Mouse (Mus musculus): ENCODE measurements around the gene Suv39h2. TPM values are rescaled to one million over a fixed set of nuclear protein-coding genes. Genes with fewer than 3 reads are reported as not detected.

Suv39h2 gene
- polyA plus RNA-seq, 1 experiment from 2014 or later: 3.1 TPM

DNA sequence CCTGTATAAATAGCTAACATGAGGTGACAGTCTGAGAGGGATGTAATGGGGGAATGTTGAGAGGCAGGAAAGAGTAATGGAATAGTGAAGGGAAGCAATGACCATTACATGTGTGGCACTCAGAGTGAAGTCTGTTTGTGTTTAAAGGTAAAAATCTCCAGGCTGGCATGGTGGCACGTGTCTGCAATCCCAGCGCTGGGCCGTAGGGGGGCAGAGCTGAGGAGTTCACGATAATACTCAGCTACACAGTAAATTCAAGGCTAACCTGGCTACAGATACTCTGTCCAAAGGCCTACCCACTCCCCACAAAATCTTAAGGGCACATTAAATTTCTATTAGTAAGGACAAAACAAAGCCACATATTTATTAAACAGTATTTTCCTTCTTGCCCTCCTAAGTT, 18.2 kb downstream of the Suv39h2 start:
- WGBS: 78% methylated on average over 4 of the region's 4 CpGs
- Histone ChIP-seq H3K27me3 (replicated peaks; ENCODE audit: control insufficient read depth, insufficient read depth, low read length) (no peaks in the 10 kb centered on the region), H3K9me3 (ENCODE audit: control insufficient read depth) (no peaks in the 10 kb centered on the region), H3K4me2 (replicated peaks; ENCODE audit: low read depth) (no peak overlapping the region), H3K36me3 (ENCODE audit: control insufficient read depth, insufficient read depth) (peaks cover 26% of the 10 kb centered on the region), H3K9ac (ENCODE audit: low read depth, low read length) (no peak overlapping the region), H3K27ac (ENCODE audit: low read depth, low read length) (no peak overlapping the region), H3K4me3 (ENCODE audit: low read depth, low read length) (no peak overlapping the region), H3K4me1 (replicated peaks; ENCODE audit: control insufficient read depth, insufficient read depth, low read length) (no peaks in the 10 kb centered on the region)
- TF ChIP-seq CTCF (IDR thresholded peaks at IDR 0.05; ENCODE audit: low read depth): no peak; the same call in 1 of the 2 replicates
- ATAC-seq: no peak

DNA sequence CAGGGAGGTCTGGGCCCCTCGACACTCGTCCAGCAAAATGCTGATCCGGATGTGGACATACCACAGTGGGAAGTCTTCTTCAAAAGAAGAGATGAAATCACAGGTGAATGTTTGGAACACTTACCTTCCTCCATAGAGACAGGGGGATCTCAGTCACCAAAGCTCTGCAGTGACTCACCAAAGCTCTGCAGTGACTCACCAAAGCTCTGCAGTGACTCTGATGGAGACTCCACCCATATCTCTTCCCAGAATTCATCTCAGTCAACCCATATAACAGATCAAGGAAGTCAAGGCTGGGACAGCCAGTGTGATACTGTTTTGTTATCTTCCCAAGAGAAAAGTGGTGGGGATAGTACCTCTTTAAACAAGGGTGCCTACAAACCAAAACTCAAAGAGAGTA, 21.7 kb downstream of the Suv39h2 start:
- H3K27ac ChIP-seq (ENCODE audit: low read depth, low read length): no peak overlapping the region
- no peak overlapping the region for H3K4me3 ChIP-seq (ENCODE audit: low read depth, low read length)
- no peaks in the 10 kb centered on the region for H3K27me3 ChIP-seq (replicated peaks; ENCODE audit: control insufficient read depth, insufficient read depth, low read length)
- 89% methylated on average over 3 of the region's 3 CpGs for WGBS
- no peak for TF ChIP-seq CTCF (IDR thresholded peaks at IDR 0.05; ENCODE audit: low read depth)
- ATAC-seq: no peak
- H3K4me2 ChIP-seq (replicated peaks; ENCODE audit: low read depth): no peak overlapping the region
- no peaks in the 10 kb centered on the region for H3K4me1 ChIP-seq (replicated peaks; ENCODE audit: control insufficient read depth, insufficient read depth, low read length)
- no peak overlapping the region for H3K9ac ChIP-seq (ENCODE audit: low read depth, low read length)
- H3K36me3 ChIP-seq (ENCODE audit: control insufficient read depth, insufficient read depth): peaks cover 16% of the 10 kb centered on the region
- H3K9me3 ChIP-seq (ENCODE audit: control insufficient read depth): no peaks in the 10 kb centered on the region

DNA sequence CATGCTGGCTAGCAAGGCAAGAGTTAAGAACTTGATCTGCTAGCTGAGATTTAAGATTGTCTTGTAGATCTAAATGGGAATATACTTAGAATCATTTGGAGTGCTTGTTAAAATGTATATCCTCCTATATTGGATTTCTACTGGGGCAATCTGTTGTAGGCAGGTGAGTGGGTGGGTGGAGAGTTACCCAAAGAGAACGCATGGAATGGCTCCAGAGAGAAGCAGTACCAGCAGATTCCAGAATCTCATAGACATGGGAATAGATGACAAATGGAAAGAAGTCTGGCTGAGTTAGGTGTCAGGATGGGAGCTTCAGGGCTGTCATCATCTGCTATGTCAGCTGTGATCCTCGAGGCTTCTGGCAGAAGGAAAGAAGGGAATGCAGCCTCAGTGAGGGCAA, 25.4 kb downstream of the Suv39h2 start:
- 72% methylated on average over 2 of the region's 2 CpGs for WGBS
- no peaks in the 10 kb centered on the region for H3K9me3 ChIP-seq (ENCODE audit: control insufficient read depth)
- no peak overlapping the region for H3K4me3 ChIP-seq (ENCODE audit: low read depth, low read length)
- H3K27ac ChIP-seq (ENCODE audit: low read depth, low read length): no peak overlapping the region
- no peak overlapping the region for H3K9ac ChIP-seq (ENCODE audit: low read depth, low read length)
- no peaks in the 10 kb centered on the region for H3K27me3 ChIP-seq (replicated peaks; ENCODE audit: control insufficient read depth, insufficient read depth, low read length)
- peaks cover 22% of the 10 kb centered on the region for H3K36me3 ChIP-seq (ENCODE audit: control insufficient read depth, insufficient read depth)
- H3K4me1 ChIP-seq (replicated peaks; ENCODE audit: control insufficient read depth, insufficient read depth, low read length): no peaks in the 10 kb centered on the region
- no peak for TF ChIP-seq CTCF (IDR thresholded peaks at IDR 0.05; ENCODE audit: low read depth)
- H3K4me2 ChIP-seq (replicated peaks; ENCODE audit: low read depth): no peak overlapping the region
- ATAC-seq: no peak

DNA sequence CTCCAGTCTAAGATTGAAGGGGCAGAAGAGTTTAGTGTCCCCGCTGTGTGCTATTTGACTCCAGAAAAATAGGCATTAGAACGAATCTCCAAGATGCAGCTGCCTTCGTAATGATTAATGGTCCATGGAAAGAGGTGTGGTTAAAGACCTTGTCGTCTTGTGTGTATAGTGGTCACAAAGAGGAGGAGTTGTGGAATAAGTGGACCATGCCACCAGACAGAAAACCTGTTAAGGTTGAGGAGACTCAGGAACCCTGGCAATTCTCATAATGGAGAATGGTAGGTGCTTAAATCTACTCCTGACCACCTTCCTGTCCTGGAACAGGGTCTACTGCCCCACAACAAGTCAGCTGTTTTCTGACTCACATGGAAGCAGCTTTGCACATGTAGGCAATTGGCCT, 28.8 kb downstream of the Suv39h2 start:
- H3K4me3 ChIP-seq (ENCODE audit: low read depth, low read length): no peak overlapping the region
- WGBS: 89% methylated on average over 4 of the region's 4 CpGs

DNA sequence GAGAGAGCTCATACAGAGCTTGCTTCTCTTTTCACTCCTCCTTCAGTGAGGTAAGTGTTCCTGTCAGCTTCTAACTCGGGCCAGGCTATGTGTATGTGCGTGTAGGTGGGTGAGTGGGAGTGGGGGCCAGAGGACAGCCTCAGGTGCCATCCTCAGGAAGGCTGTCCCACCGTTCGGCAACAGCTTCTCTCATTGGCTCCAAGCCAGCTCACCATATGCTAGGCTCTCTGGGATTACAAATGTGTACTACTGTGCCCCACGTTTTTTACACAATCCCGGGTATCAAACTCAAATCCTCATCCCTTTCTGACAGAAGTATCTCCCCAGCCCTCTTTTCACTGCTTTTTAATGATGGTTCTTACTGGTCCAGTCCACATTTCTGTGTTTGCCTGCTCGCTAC, 30.6 kb downstream of the Suv39h2 start:
- no peak for TF ChIP-seq CTCF (IDR thresholded peaks at IDR 0.05; ENCODE audit: low read depth)
- Histone ChIP-seq H3K4me1 (replicated peaks; ENCODE audit: control insufficient read depth, insufficient read depth, low read length) (no peaks in the 10 kb centered on the region), H3K4me2 (replicated peaks; ENCODE audit: low read depth) (no peak overlapping the region), H3K9me3 (ENCODE audit: control insufficient read depth) (no peaks in the 10 kb centered on the region), H3K9ac (ENCODE audit: low read depth, low read length) (no peak overlapping the region), H3K27ac (ENCODE audit: low read depth, low read length) (no peak overlapping the region), H3K36me3 (ENCODE audit: control insufficient read depth, insufficient read depth) (peaks cover 31% of the 10 kb centered on the region), H3K27me3 (replicated peaks; ENCODE audit: control insufficient read depth, insufficient read depth, low read length) (no peaks in the 10 kb centered on the region), H3K4me3 (ENCODE audit: low read depth, low read length) (no peak overlapping the region)
- WGBS: 67% methylated on average over 7 of the region's 7 CpGs
- no peak for ATAC-seq

More for the DNA sequence above, 28.8 kb downstream of the Suv39h2 start:
- peaks cover 26% of the 10 kb centered on the region for H3K36me3 ChIP-seq (ENCODE audit: control insufficient read depth, insufficient read depth)
- TF ChIP-seq CTCF (IDR thresholded peaks at IDR 0.05; ENCODE audit: low read depth): no peak
- H3K27me3 ChIP-seq (replicated peaks; ENCODE audit: control insufficient read depth, insufficient read depth, low read length): no peaks in the 10 kb centered on the region
- no peak overlapping the region for H3K27ac ChIP-seq (ENCODE audit: low read depth, low read length)
- no peak overlapping the region for H3K9ac ChIP-seq (ENCODE audit: low read depth, low read length)
- H3K9me3 ChIP-seq (ENCODE audit: control insufficient read depth): no peaks in the 10 kb centered on the region
- no peak overlapping the region for H3K4me2 ChIP-seq (replicated peaks; ENCODE audit: low read depth)
- no peak for ATAC-seq
- no peaks in the 10 kb centered on the region for H3K4me1 ChIP-seq (replicated peaks; ENCODE audit: control insufficient read depth, insufficient read depth, low read length)

DNA sequence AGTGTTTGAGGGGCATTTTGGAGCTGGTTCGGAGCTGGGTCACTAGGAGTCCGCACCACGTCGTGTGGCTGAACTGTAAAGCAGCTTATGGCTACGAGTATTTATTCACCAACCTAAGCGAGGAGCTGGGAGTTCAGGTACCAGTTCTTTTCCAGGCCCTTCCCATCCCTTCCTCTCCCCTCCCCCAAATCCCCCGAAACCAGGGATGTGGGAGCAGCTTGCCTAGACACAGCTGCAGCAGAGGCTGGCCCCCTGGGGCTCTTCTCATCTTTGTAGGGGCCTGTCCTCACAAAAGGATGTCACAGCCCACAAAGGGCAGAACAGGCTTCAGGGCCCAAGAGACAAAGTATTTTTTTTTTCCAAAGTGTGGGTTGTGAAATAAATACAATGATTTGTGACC, 36.9 kb downstream of the Suv39h2 start:
- Histone ChIP-seq H3K4me1 (replicated peaks; ENCODE audit: control insufficient read depth, insufficient read depth, low read length) (no peaks in the 10 kb centered on the region), H3K4me2 (replicated peaks; ENCODE audit: low read depth) (no peak overlapping the region), H3K4me3 (ENCODE audit: low read depth, low read length) (no peak overlapping the region), H3K9ac (ENCODE audit: low read depth, low read length) (no peak overlapping the region), H3K9me3 (ENCODE audit: control insufficient read depth) (no peaks in the 10 kb centered on the region), H3K36me3 (ENCODE audit: control insufficient read depth, insufficient read depth) (peaks cover 31% of the 10 kb centered on the region), H3K27me3 (replicated peaks; ENCODE audit: control insufficient read depth, insufficient read depth, low read length) (no peaks in the 10 kb centered on the region), H3K27ac (ENCODE audit: low read depth, low read length) (no peak overlapping the region)
- no peak for ATAC-seq
- TF ChIP-seq CTCF (IDR thresholded peaks at IDR 0.05; ENCODE audit: low read depth): no peak
- WGBS: 77% methylated on average over 7 of the region's 7 CpGs

All from intestine, postnatal 0 days (tissue).